Mouse (Mus musculus): Measurements from ENCODE around the gene 1700012B09Rik.

DNA sequence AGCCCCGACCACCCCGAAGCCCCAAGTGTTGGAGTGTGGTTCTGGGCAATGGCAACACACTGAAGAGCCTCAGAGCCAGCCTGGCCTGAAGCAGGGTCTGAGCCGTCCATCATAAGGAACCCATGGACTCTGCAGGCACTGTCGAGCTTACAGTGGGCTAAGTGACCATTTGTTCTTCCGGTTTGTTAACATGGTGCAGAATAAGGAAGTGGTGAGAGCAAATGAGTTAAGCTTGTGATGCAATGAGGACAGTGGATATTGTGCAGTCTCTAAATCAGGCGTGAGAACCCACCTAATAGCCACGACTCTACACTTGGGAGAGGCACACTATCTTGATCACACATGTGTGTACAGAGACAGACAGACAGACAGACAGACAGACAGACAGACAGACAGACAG lies 12.2 kb downstream of the 1700012B09Rik start:
- TF ChIP-seq POLR2A (IDR thresholded peaks at IDR 0.05; ENCODE audit: control insufficient read depth in 1 of 2, insufficient read depth in 1 of 2, low read depth in 1 of 2, low read length in 2 of 2, poor library complexity in 1 of 2) = no peak
- TF ChIP-seq CTCF (IDR thresholded peaks at IDR 0.05 in 2 of 3, conservative IDR thresholded peaks at IDR 0.05 in 1 of 3; ENCODE audit: control insufficient read depth in 1 of 3, insufficient read depth in 1 of 3, low read depth in 2 of 3, low read length in 3 of 3, poor library complexity in 1 of 3, severe bottlenecking in 1 of 3) = no peak
- TF ChIP-seq NRF1 (IDR thresholded peaks at IDR 0.05; ENCODE audit: insufficient read depth, low read depth, low read length, poor library complexity, severe bottlenecking) = no peak
- no peak for TF ChIP-seq TBP (IDR thresholded peaks at IDR 0.05; ENCODE audit: low read depth, low read length)
- TF ChIP-seq EP300 (IDR thresholded peaks at IDR 0.05; ENCODE audit: low read depth in 1 of 2, low read length in 2 of 2) = 0 out of 4 replicates have a peak, but pooled peaks of 1 of the 2 experiments have one; percentile 22
- TF ChIP-seq TAL1 (IDR thresholded peaks at IDR 0.05; ENCODE audit: low read length) = no peak
- no peak for TF ChIP-seq KAT2A (conservative IDR thresholded peaks at IDR 0.05; ENCODE audit: low read depth, low read length)

Data from MEL (cell line).